Comparison of ENCODE assay signal across 14 mouse cellular contexts in genomic region chr10:102940823-102941519, GRCm38 (mm10).
"Had no signal": no experiment of that assay in that cellular context is flagged by ENCODE, and none has a peak within 500 bp of the region (broad histone marks: within the 10 kb centered on the region; RNA-seq: fewer than 3 reads in every experiment).

No protein-coding gene starts in this region.

- H3K27ac ChIP-seq: kidney, postnatal 0 days; limb, embryonic 10.5 days; midbrain, embryonic 12.5 days had no signal

- H3K9ac ChIP-seq: midbrain, embryonic 12.5 days had no signal

- H3K4me3 ChIP-seq: limb, embryonic 10.5 days; midbrain, embryonic 12.5 days had no signal

- H3K4me2 ChIP-seq: midbrain, embryonic 12.5 days had no signal

- H3K36me3 ChIP-seq: limb, embryonic 10.5 days; midbrain, embryonic 12.5 days had no signal

- H3K27me3 ChIP-seq: midbrain, embryonic 12.5 days had no signal

- ATAC-seq: intestine, postnatal 0 days; lung, postnatal 0 days; midbrain, embryonic 16.5 days had no signal

- DNase-seq: kidney, adult 8-10 months; kidney, postnatal 36 days; layer of hippocampus, adult 9-11 months; lung, adult 2 months; lung, postnatal 36 days; right cerebral cortex, adult 18-20 months; right cerebral cortex, postnatal 25 days; thymus, postnatal 4 days had no signal

- H3K9me3 ChIP-seq: limb, embryonic 10.5 days; midbrain, embryonic 12.5 days had no signal

- H3K4me1 ChIP-seq: limb, embryonic 10.5 days; midbrain, embryonic 12.5 days had no signal
